Mouse (Mus musculus): ENCODE data around the gene Hist1h4j.

DNA sequence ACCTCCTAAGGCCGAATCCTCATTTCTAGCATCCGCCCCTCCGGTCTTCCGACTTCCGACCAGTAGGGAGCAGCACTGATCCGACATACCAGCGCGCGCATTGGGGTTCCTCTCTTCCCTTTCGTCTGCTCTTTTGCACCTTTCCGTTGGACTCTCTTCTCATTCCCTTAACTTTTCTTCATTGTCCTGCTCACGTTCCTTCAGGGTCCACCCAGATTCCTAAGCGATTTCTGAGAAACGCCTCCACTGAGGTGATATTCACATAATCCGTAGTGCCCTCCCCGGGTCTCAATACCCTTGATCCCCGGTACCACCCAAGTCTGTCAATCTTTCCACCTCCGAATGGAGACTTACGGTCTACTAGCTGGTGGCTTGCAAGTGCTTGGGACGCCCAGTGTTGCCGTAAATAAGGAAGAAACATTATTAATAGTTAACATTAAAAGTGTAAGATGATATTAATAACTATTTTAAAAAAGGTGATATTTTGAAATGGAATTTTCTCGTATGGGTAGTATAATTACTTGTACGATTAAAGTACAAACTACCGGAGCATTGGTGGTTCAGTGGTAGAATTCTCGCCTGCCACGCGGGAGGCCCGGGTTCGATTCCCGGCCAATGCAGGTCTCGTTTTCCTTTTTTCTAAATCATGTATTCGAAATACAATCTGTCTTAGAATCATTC lies 24.7 kb upstream of the Hist1h4j start:
- TF ChIP-seq CTCF (IDR thresholded peaks at IDR 0.05; ENCODE audit: control insufficient read depth, insufficient read depth, low read length) = peak; percentile 89
- no peak for TF ChIP-seq POLR2A (IDR thresholded peaks at IDR 0.05; ENCODE audit: borderline replicate concordance, control insufficient read depth, low read depth, low read length)

Data from bone marrow, adult 2 months (tissue).